Mouse (Mus musculus) right cerebral cortex, adult 18-20 months (tissue): ENCODE results near the gene Grm3.

Source experiments
- DNase-seq: peaks from one replicate; pipeline ENCODE4 v3.0.0; 2022; ENCODE audit warnings: mixed read lengths

The Grm3 gene

DNA sequence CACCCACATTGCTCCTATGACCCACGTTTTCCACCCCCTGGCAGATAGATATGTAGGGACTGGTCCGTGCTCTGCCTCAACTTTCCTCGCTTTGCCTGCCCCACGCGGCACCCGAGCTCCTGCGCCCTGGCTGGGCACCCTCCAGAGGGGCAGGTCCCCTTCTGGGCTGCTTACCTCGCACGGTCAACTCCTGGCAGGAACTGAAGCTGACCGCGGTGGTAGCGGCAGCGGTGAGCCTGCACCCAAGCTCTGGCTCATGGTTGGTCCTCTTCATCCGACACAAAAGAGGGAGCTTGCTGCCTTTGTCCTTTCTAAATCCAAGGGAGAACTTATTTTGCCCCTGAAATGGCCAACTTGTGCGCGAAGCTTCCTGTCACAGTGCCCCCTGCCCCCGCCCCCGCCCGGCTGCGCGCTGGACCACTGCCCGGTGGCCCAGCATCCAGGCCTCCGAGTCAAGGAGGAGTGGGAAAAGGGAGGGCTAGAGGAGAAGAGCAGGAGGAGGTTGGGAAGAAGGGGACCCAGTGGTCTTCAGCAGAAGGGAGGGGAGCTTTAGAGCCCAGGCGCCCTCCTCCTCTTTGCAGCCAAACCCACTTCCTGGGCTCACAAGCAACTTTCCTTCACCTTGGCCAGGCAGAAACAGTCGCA, at the start of gene Grm3:
Gene Grm3 (minus strand): TSS at position 215 of the 645 bp plus-strand sequence.
- DNase-seq = peak; percentile 37

DNA sequence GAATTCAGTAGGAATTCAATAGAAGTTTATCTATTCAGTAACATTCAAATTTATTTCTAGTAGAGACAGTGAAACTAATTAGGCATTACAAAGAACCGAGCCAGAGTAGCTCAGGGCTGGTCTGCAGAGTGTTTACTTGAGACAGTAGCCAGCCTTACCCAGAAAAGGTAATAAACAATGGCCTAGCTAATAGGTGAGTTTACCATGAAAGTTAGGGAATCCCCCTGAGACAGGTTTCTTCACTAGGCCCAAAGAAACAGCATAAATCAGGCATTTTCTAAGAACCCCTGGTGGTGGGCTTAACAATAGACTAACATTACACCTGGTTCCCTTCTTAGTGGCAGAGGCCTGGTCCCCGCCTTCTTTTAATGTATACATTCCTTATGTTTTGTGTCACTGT, 30.8 kb upstream of the Grm3 start:
- no peak for DNase-seq

DNA sequence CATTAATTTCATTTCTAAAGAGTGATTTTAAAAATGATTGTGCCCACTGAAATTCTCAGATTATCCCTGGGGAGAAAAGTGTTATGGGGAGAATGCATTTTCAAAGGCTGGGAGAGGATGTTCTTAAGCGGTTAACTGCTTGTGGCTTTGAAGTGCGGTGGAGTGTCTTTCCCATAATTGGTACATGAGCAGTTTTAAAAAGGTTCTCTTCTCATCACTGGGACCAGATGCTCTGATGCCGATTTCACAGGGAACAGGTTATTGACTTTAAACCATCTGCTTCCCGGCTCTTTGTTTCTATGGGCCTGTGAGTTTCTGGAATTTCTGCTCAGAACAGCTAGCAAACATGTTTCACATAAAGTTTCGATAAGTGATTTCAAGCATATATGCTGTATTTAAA, 23.2 kb upstream of the Grm3 start:
- DNase-seq = peak; percentile 3

DNA sequence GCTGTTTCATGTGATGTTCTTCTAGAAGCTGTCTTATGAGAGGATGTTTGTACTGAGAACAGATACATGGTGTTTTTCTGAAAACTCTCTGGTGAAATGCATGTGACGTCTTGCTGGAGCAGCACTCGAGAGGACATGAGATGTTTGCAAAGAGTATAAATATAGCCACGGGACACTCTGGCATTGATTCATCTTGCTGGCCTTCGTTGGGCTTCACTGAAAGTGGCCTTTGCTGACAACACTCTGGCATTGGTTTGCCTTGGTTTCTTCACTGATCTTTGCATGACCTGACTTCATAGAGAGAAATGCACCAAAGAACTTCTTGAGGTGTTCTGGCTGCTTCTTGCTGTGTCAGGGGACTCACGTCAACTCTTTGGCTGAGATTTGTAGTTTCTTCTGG, 19.1 kb upstream of the Grm3 start:
- no peak for DNase-seq

DNA sequence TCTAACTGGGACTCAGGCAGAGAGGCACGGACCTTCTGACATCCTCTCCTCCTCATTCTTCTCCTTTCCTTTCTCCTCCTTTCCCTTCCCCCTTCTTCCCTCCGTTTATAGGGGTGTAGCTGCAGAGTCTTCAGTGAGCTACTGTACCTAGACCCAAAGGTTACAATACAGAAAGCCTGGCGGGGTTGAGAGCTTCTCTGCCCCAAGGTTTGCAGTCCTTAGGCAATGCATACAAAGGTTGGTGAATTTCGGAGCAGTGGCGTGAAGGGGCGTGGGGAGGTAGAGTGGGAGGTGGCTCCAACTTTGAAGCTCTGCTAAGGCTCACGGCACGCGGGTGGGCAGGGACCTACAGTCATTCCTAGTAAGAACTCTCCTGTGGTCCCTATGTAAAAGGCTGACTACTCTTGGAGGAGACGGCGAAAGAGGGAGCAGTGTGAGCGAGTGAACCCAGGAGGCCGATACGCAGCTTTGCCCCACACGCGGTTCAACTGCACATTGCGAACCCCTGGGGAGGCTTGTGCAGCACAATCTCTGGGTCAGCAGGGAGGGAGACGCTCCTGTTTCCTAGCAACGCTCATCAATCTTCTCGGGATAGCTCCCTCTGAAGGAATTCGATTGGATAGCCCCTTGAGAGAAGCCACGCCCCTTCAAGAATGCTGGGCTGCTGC, 765 bp upstream of the Grm3 start:
- DNase-seq = peak; percentile 92

DNA sequence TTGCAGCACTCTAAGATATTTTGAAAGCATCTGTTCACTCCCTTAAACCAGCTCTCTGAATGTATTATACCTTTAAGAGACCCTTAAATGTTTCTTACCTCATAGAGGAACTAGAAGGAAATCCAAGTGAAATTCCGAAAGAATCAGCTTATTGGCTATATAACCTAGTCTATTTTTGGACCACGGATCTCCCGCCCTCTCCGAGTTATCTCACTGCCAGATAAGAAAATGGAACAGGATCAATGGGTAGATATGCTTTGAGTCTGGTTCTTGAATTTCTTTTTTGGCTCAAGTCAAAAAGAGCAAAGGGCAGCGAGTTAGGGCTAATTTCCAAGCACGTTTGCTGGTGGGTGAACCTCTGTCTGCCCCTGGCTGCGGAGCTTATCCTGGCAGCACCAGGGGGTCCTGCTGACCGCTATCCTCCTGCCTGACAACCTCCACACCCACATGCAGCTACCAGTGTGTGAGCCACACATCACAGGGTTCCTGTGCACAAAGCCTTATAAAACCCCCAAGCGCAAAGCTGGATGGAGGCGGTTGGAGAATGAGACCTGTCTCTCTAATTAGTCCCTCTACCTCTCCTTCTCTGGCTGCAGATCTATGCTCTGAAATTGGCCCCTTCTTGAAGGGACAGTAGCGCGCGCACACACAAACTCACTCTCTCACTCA, 549 bp downstream of the Grm3 start:
- DNase-seq = peak; percentile 34

DNA sequence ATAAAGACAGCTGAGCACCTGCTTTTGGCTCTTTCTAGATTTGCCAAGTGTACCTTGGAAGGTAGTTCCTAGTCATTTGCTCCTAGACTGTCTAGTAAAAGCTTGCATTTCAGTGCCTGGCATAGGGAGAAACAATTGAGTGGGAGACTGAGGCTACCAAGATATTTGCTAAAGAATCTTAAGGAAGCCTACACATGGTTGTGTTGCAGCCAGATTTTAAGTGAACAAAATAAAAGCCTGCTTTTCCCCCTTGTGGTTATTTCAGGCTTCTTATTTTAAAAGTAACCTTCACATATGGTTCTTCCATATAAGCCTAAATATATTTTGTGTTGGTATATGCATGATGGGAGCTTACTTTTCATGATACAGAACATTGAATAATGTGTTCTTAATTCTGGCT, 3.8 kb downstream of the Grm3 start:
- DNase-seq = no peak

DNA sequence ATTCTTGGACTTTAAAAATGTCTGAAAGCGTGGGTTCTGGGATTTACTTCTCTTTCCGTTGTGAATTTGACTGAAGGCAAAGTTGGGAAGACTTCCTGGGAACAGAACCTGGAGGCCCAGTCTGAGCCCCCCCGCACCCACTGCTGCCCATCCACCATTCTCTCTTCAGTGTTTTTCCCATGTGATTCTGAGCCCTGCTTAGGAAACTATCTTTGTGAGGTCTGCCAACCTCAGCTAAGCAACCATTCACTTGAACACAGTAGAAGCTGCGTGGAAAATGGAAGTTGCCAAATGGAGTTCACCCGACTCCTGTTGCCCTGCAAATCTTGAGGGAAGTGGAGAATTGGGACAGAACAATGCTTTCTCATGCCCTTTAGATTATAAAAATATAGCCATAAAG, 8.7 kb downstream of the Grm3 start:
- DNase-seq = no peak

DNA sequence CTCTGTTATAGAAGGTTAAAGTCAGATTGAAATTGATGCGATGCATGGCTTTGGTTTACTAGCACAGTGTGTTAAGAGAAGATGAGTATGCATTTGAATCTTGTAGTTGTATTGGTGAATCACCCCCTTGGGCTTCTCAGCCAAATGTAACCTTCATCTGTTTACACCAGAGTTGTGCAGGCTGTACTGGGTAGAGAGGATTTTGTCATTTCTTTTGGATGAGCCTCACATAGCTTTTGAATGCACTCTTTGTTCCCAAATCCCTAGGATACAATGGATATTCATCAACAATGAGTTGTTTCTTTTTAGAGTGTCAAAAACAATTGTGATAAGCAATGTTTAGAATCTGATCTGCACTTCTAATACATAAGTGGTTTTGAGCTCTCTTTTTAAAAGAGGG, 17.9 kb downstream of the Grm3 start:
- no peak for DNase-seq

DNA sequence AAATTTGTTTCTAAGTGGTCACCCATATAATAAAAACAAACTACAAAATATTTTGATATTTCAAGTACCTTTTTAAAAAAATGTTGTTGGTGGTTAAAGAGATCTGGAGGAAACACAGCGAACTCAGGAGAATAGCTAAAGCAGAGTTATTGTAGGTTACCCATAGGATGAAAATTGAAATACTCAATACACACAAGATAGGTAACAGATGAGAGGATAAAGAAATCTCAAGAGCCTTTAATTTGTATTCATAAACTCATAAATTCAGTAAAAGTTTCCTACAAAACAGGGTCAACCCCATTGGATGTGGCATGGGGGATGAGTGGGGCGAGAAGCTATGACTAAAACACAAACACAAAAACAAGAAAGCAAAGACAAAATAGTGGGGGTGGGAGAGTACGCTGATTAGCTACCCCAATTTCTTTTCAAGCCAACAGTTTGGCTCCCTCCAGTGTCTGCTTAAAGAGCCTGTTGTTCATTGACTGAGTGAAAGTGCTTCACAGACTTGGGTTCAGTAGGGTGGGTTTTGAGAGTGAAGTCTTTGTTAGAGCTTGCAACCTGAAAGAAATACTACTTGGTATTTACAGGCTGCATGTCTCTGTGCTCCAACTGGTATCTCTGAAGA, 21.5 kb downstream of the Grm3 start:
- DNase-seq = no peak

DNA sequence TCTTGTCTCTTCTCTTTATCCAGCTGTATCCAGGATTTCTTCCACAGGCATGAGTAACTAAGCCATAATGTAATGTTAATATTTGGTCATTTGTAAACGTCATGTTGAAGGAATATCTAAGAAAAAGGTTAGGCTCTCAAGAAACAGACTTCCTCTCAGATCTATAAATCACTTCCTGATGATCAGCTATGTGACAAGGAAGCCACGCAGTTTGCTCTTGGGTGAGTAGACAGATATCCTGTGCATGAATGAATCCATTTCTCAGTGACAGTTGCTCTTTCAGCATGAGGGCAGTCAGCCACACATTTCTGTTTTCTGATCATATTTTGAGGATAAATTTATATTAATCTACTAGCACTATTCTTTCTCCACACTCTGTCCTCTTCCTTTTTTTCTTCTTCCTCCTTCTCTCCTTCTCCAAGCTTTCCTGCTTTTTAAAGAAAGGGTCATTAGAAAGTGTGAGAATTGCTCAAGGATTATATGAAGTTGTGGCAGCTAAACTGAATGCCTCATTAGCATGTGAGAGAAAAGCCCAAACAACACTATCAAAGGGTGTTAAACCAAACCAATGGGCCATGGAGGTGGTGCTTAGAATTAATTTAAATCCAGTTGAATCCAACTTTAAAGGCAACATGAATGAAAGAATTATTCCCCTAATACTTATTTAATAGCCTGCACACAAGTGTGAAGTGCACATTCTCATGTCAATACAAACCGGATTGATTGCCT, 22.1 kb downstream of the Grm3 start:
- no peak for DNase-seq

DNA sequence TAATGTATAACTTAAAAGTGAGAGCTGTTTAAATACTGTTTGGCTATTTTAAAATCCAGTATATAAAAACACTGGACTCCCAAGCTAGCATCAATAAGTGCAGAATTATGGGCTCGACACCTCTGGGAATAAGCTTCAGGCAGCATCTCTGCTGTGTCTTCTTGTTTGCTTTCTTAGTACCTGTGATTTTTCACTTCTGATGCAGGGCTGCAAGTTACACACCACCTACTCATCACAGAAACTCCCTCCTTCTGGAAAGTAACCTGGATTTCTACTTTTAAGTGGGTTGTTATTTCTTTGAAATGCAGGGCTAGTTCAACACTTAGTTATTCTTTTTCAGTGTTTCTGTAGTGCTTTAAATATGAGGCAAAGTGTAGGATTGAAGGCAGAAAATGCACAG, 32.6 kb downstream of the Grm3 start:
- no peak for DNase-seq

DNA sequence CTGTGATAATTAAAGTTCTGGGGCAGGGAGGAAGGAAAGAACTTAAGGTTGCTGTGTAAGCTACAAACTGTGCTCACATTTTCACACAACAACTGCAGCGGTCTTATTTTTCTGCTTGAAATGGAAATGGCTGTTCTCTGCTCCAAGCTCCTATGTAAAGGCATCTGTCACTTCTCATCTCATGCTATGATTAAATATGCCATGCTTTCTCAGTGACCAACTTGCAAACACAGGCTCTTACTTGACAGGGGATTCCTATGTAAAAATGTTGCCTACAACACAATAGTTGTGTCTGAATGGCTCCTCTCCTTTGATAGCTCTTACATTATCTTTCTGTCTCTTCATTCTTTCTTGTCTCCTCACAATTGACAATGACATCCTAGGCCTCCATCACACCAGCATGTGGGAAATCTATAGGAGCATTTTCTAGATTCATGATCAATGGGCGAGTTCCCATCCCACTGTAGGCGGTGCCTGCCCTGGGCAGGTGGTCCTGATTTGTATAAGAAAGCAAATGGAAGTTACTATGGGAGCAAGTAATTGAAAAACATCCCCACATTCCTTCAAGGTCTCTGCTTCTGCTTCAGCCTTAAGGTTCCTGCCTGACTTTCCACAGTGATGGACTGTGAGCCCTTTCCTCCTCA, 34.2 kb downstream of the Grm3 start:
- no peak for DNase-seq

DNA sequence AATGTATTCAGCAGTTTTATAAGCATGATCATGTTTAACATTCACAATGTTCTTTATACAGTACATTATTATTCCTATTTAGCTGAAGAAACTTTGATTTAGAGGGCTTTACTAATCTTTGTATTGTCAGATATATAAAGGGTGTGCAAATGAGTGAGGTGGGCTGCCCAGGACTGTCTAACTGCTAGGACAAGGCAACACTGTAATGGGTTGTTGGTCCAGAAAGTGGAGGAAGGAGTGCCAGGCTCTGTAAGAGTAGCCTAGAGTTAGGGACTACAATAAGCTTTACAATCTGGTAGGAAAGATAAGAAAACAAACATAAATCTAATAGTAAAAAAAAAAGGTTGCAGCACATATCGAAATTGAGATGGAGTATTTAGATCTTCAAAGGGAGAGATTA, 34.8 kb downstream of the Grm3 start:
- no peak for DNase-seq

DNA sequence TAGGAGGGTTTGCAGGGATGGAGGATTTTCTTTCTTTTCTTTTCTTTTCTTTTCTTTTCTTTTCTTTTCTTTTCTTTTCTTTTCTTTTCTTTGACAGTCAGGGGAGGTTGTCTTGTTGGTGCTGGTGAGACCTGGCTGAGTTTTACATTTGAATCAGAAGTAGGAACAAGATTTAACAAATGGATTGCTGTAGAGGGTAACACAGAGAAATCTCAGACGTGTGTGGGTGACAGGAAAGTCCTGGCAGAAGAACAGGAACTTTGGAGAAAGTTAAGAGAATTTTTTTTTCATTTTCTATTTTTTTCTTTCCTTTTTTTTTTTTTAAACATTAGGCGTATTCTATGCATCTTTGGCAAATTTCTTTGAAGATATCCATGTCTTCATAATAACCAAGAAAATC, 41.8 kb downstream of the Grm3 start:
- DNase-seq = no peak

DNA sequence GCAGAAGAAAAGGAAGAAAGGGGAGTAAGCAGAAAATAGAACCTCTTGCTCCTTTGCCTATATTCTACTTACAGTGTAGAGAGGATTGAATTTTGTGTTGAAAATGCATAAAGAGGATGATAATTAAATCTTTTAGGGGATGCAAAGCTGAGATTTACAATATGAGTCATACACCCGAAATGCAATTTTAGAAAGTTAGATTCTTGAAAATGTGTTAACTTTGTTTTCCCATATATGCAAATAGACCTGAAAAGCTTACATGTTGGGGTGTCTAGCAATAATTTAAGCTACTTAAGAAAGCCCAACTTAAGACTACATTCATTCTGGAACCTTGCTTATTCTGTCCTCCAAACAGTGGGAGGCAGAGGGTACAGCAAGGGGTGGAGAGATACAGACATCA, 56.0 kb downstream of the Grm3 start:
- no peak for DNase-seq

DNA sequence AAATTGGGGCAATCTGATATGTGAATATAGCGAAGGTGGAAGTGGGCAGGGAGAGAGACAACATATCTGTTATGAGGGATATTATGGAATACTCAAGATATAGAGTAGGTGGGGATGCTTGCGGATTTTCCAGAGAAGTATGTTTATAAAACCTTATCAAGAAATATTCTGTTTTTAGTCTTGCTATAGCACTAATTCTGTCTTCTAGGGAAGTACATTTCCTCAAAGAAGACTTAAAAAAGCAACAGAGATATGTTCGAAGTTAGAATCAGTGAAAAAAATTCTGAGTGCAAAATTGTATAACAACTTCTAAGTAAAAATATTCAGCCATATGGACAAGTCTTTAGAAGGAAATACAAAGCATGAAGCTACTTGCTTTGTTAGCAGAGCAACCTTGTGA, 61.6 kb downstream of the Grm3 start:
- DNase-seq = no peak

DNA sequence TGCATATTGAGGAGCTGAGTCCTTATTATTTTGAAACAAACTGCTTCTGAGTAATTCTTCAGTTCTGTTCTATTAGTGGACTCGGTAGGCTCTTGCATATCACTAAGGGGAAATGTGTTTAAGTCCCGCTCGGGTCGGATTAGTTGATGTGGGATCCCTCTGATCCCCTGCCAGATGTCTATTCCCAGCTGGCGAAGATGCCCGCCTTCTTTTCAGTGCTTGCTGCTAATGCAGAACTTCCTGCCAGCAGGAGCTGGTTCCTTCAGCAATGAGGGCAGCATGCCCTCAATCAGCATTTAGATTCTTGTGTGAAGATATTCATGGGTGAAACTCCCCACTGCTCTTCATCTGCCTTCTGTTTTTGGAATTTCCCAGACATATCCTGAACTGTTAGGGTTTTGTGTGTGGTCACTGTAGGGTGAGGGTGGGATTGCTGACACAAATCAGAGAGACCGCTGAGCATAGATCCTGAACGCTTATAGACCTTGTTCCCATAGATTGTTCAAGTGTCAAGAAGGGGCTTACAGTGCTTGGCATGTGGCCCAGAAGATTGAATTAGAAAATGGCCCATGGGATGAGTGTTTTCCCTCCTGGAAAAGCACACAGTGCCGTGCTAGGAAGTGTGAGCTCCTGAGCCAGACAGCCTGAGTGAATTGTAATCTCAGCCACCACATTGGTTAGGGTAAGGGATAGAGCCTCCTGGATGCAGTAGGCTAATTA, 62.9 kb downstream of the Grm3 start:
- peak; percentile 72 for DNase-seq

DNA sequence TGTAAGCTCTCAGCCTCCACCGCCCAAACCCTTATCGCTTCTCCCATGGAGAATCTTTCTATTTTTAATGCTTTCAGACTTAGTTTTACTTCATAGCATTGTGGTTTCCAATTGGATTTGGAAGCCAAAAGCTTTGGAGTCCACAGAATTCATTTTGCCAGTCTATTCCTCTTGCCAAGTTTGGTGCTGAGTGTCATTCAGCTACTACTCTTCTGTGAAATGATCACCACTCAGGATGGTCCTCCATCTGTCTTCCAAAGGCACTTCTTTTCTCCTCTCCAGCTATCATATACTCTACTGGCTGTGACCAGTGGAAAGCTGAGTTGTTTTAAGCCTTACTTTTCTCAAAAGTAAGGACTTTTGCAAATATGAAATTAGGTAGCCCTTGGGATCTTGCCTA, 86.4 kb downstream of the Grm3 start:
- no peak for DNase-seq

DNA sequence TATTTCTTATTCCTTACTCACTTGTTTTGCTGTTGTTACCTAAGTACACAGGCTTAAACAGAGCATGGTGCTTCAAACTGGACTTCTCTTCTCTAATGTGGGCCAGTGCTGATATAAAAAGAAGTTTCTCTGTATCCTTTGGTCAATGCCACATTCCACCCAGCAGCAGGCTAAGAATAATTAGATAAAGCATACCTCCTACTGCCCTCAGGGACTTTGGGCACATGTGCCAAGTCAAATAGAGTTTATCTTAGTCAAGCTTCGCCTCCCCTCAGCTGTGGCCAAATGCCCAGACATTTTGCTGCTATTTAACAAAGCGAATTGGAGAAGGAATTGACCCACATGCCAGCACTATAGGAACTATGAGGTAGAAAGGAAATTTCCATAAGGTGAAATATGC, 97.8 kb downstream of the Grm3 start:
- DNase-seq = no peak

DNA sequence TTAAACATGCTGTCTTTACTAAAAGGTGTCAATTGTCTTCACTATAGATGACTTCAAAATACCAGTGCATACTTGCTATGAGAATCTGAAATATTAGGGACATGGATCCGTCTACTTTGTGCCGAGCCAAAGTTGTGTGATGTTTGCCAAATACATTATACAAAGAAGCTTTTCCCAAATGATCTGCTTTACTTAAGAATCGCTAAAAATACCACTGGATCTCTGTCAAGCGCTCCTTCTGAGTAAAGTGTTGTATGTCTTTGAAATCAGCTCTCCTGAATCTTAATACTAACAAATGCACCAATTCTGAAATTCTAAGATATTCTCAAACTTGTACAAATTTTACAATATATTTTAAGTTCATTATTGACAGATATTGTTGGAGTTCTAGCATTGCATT, 100.6 kb downstream of the Grm3 start:
- no peak for DNase-seq

DNA sequence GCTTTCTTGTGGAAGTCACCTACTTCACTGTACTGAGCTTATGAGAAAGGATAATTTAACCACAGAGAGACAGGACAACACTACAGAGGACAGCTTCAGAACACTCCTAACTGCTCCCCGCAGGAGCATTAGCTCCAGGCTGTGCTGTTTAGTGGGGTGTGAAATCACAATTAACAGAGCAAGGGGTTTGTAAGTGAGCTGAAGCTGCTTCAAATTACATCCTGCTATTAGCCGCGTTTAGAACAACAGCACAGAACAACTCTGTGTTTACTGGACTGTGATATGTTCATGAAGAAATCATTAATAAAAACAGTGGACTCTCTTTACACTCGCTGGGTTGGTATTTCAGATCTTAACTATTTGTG, 101.9 kb downstream of the Grm3 start:
- DNase-seq = no peak
